Mouse (Mus musculus) C2C12 (cell line): Measurements from ENCODE around the gene Lbx2. TPM values are rescaled to one million over a fixed set of nuclear protein-coding genes. Genes with fewer than 3 reads are reported as not detected.

Experiments used
- H3K27me3 ChIP-seq: one replicate; pipeline ENCODE4 v1.6.1; 2011; ENCODE audit not compliant: control insufficient read depth, insufficient read depth, insufficient read length
- H3K36me3 ChIP-seq: one replicate; pipeline ENCODE4 v1.6.1; 2011; ENCODE audit not compliant: control insufficient read depth, insufficient read depth
- H3K4me3 ChIP-seq: one replicate; pipeline ENCODE4 v1.5.1; 2011; ENCODE audit warnings: mild to moderate bottlenecking, control low read depth; ENCODE audit not compliant: poor library complexity, insufficient read depth, severe bottlenecking
- H3K79me2 ChIP-seq: one replicate; pipeline ENCODE4 v1.6.1; 2011; ENCODE audit not compliant: control insufficient read depth, insufficient read depth
- H3K79me3 ChIP-seq: one replicate; pipeline ENCODE4 v1.6.1; 2011; ENCODE audit warnings: low read depth, control low read depth
- H3ac ChIP-seq: one replicate; pipeline ENCODE3; 2011; ENCODE audit warnings: low read depth; ENCODE audit not compliant: control insufficient read depth, insufficient read length
- CEBPB ChIP-seq: IDR thresholded peaks from one replicate; pipeline ENCODE4 v1.6.1; 2011; ENCODE audit warnings: low read depth, mild to moderate bottlenecking, control low read depth, moderate library complexity
- CTCF ChIP-seq: IDR thresholded peaks from one replicate; pipeline ENCODE4 v1.5.1; 2011; ENCODE audit not compliant: control insufficient read depth, insufficient read depth, insufficient read length
- FOSL1 ChIP-seq: IDR thresholded peaks from one replicate; pipeline ENCODE4 v1.8.0; 2011; ENCODE audit warnings: mild to moderate bottlenecking, low read length; ENCODE audit not compliant: poor library complexity, insufficient read depth, severe bottlenecking
- MAX ChIP-seq: IDR thresholded peaks from one replicate; pipeline ENCODE4 v1.6.1; 2011; ENCODE audit warnings: mild to moderate bottlenecking, control low read depth
- MYOD1 ChIP-seq: IDR thresholded peaks from one replicate; pipeline ENCODE4 v1.6.1; 2011; ENCODE audit warnings: low read depth; ENCODE audit not compliant: control insufficient read depth, insufficient read length
- MYOG ChIP-seq: IDR thresholded peaks from one replicate; pipeline ENCODE4 v1.6.1; 2011; ENCODE audit not compliant: control insufficient read depth, insufficient read length; ENCODE audit errors: extremely low read depth
- USF1 ChIP-seq: IDR thresholded peaks from one replicate; pipeline ENCODE4 v1.6.1; 2011; ENCODE audit warnings: low read depth, mild to moderate bottlenecking, control low read depth, moderate library complexity
- long read RNA-seq, 2 experiments: library from polyadenylated mRNA; unstranded; transcript quantifications; one replicate each; pipeline ENCODE4 v2.0.0; 2019 to 2020
- polyA plus RNA-seq: library from polyadenylated mRNA; unstranded; fragments of >200 nt; fragmentation: generic; extraction: Trizol; gene quantifications from one replicate; pipeline ENCODE4 v1.2.1, GENCODE M21; 2012; ENCODE audit warnings: missing spikeins

The Lbx2 gene
- 0.11 TPM for polyA plus RNA-seq
- long read RNA-seq, experiment 1 = 0 reads
- long read RNA-seq, experiment 2 = 0 reads

- Histone ChIP-seq H3K4me3 (no peak within 1 kb of the TSS), H3K36me3 (no peaks in the 10 kb centered on the region), H3K79me2 (no peaks in the 10 kb centered on the region), H3K27me3 (peaks cover 48% of the 10 kb centered on the region), H3ac (no peak within 1 kb of the TSS), H3K79me3 (no peaks in the 10 kb centered on the region)
- no peak for TF ChIP-seq USF1
- no peak for TF ChIP-seq CTCF
- TF ChIP-seq FOSL1 = no peak
- no peak for TF ChIP-seq CEBPB
- no peak for TF ChIP-seq MYOD1
- no peak for TF ChIP-seq MYOG
- TF ChIP-seq MAX = no peak
Observed at GRCm38 (mm10) chr6:83086121-83087035, at the start of gene Lbx2. Lbx2 (plus strand) TSS chr6:83086367.

GRCm38 (mm10) chr6:83037188-83037587 lies 49.0 kb upstream of the Lbx2 start:
- Histone ChIP-seq H3ac (no peak overlapping the region), H3K27me3 (no peaks in the 10 kb centered on the region), H3K36me3 (peaks cover 35% of the 10 kb centered on the region), H3K79me3 (peaks cover 19% of the 10 kb centered on the region), H3K4me3 (no peak overlapping the region), H3K79me2 (peaks cover 37% of the 10 kb centered on the region)
- TF ChIP-seq MYOD1 = no peak
- TF ChIP-seq CTCF = no peak
- no peak for TF ChIP-seq MYOG
- no peak for TF ChIP-seq MAX
- TF ChIP-seq USF1 = no peak
- no peak for TF ChIP-seq FOSL1
- no peak for TF ChIP-seq CEBPB

GRCm38 (mm10) chr6:83038496-83039012 lies 47.6 kb upstream of the Lbx2 start:
- TF ChIP-seq CTCF (no peak), MYOD1 (no peak), MYOG (no peak)
- Histone ChIP-seq H3K27me3 (no peaks in the 10 kb centered on the region), H3K36me3 (peaks cover 34% of the 10 kb centered on the region), H3K79me3 (peaks cover 9% of the 10 kb centered on the region), H3ac (no peak overlapping the region), H3K79me2 (peaks cover 24% of the 10 kb centered on the region), H3K4me3 (no peak overlapping the region)

- peaks cover 2% of the 10 kb centered on the region for H3K79me3 ChIP-seq
- H3K79me2 ChIP-seq = peaks cover 5% of the 10 kb centered on the region
- H3ac ChIP-seq = no peak overlapping the region
- TF ChIP-seq MYOG (no peak), MYOD1 (no peak), CEBPB (no peak), CTCF (no peak), USF1 (no peak), MAX (no peak), FOSL1 (no peak)
- H3K36me3 ChIP-seq = peaks cover 46% of the 10 kb centered on the region
- H3K27me3 ChIP-seq = no peaks in the 10 kb centered on the region
- no peak overlapping the region for H3K4me3 ChIP-seq
Observed at GRCm38 (mm10) chr6:83040601-83041000, 45.6 kb upstream of the Lbx2 start.

GRCm38 (mm10) chr6:83043561-83043960 lies 42.6 kb upstream of the Lbx2 start:
- Histone ChIP-seq H3K79me3 (no peaks in the 10 kb centered on the region), H3K4me3 (no peak overlapping the region), H3K79me2 (no peaks in the 10 kb centered on the region), H3K36me3 (peaks cover 33% of the 10 kb centered on the region), H3ac (no peak overlapping the region), H3K27me3 (no peaks in the 10 kb centered on the region)
- TF ChIP-seq FOSL1 = no peak
- no peak for TF ChIP-seq CEBPB
- TF ChIP-seq USF1 = no peak
- no peak for TF ChIP-seq CTCF
- no peak for TF ChIP-seq MYOG
- no peak for TF ChIP-seq MAX
- no peak for TF ChIP-seq MYOD1

GRCm38 (mm10) chr6:83043993-83044392 lies 42.2 kb upstream of the Lbx2 start:
- no peaks in the 10 kb centered on the region for H3K79me3 ChIP-seq
- no peaks in the 10 kb centered on the region for H3K27me3 ChIP-seq
- no peaks in the 10 kb centered on the region for H3K79me2 ChIP-seq
- H3K36me3 ChIP-seq = peaks cover 33% of the 10 kb centered on the region
- no peak for TF ChIP-seq FOSL1
- no peak for TF ChIP-seq MYOG
- TF ChIP-seq MYOD1 = no peak
- TF ChIP-seq MAX = no peak
- TF ChIP-seq CTCF = no peak
- TF ChIP-seq USF1 = no peak
- H3ac ChIP-seq = no peak overlapping the region
- no peak overlapping the region for H3K4me3 ChIP-seq
